Mouse (Mus musculus): ENCODE data around the gene Antxr1. TPM values are rescaled to one million over a fixed set of nuclear protein-coding genes. Genes with fewer than 3 reads are reported as not detected.
A peak's percentile ranks its signal among the peaks of the same experiment; 100 is the strongest.

Antxr1 gene
- polyA plus RNA-seq, 1 experiment from 2014 or later: 0.47 TPM

DNA sequence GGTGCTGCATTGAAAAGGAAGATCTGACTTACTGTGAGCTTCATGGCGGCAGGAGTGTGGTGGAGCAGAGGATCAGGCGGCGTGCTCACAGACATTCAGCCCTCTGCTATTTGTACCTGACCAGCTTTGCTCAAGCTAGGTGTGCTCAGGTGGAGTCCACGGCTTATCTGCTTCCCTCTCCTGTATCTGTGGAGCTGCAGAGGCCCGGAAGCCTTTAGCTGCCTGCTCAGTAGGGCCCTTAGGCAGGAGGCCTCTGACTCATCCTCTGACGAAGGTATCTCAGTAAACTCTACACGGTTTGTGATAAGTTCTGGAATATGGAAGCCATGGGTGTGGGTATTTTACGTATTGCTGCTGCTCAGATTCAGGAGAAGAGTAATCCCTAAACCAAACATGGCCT, 15.2 kb upstream of the Antxr1 start, which contains the start of gene Gkn1:
Gene Gkn1, minus strand, starts transcription at position 114 of the 400 bp plus-strand sequence.
- ATAC-seq (no peak), DNase-seq (no peak)
- Histone ChIP-seq H3K9ac (replicated peaks) (no peak within 1 kb of the TSS), H3K9me3 (ENCODE audit: low read length) (no peaks in the 10 kb centered on the region), H3K27ac (ENCODE audit: low read depth) (no peak within 1 kb of the TSS), H3K4me3 (ENCODE audit: low read depth, low read length) (no peak within 1 kb of the TSS), H3K27me3 (ENCODE audit: insufficient read depth, low read length) (no peaks in the 10 kb centered on the region), H3K4me2 (ENCODE audit: low read depth, low read length) (no peak within 1 kb of the TSS), H3K36me3 (replicated peaks; ENCODE audit: insufficient read depth, low read length) (no peaks in the 10 kb centered on the region), H3K4me1 (ENCODE audit: insufficient read depth) (no peaks in the 10 kb centered on the region)
- WGBS (ENCODE audit: insufficient replicate concordance): 75% methylated on average over 8 of the region's 8 CpGs
- no peak for TF ChIP-seq CTCF (IDR thresholded peaks at IDR 0.05; ENCODE audit: low read depth)
- TF ChIP-seq EP300 (IDR thresholded peaks at IDR 0.05; ENCODE audit: low read depth): no peak

DNA sequence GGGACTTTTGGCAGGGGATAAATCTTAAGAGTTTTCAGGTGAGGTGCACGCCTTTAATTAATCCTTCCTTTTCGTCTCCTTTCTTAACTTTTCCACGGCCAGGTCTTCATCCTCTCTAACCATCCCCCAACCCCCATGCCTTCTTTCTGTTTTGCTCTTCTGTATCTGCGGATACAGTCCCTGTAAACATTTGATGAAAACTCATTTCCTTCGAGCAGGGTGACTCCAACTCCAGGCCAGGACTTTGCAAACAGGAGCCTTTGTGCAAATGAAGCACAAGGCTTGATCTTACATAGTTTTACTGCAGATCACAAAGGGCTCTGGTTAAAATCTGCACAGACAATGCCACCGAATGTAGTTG, 294 bp upstream of the Antxr1 start:
- Histone ChIP-seq H3K36me3 (replicated peaks; ENCODE audit: insufficient read depth, low read length) (no peaks in the 10 kb centered on the region), H3K4me3 (ENCODE audit: low read depth, low read length) (no peak overlapping the region), H3K27me3 (ENCODE audit: insufficient read depth, low read length) (peaks cover 22% of the 10 kb centered on the region), H3K9ac (replicated peaks) (no peak overlapping the region), H3K9me3 (ENCODE audit: low read length) (no peaks in the 10 kb centered on the region), H3K27ac (ENCODE audit: low read depth) (no peak overlapping the region), H3K4me2 (ENCODE audit: low read depth, low read length) (peak overlapping the region; percentile 79; the same call in 1 of the 2 replicates), H3K4me1 (ENCODE audit: insufficient read depth) (peaks cover 4% of the 10 kb centered on the region; the same call in 1 of the 2 replicates)
- ATAC-seq (no peak), DNase-seq (no peak)
- WGBS (ENCODE audit: insufficient replicate concordance): 27% methylated on average over 6 of the region's 6 CpGs
- no peak for TF ChIP-seq EP300 (IDR thresholded peaks at IDR 0.05; ENCODE audit: low read depth)
- TF ChIP-seq CTCF (IDR thresholded peaks at IDR 0.05; ENCODE audit: low read depth): no peak

DNA sequence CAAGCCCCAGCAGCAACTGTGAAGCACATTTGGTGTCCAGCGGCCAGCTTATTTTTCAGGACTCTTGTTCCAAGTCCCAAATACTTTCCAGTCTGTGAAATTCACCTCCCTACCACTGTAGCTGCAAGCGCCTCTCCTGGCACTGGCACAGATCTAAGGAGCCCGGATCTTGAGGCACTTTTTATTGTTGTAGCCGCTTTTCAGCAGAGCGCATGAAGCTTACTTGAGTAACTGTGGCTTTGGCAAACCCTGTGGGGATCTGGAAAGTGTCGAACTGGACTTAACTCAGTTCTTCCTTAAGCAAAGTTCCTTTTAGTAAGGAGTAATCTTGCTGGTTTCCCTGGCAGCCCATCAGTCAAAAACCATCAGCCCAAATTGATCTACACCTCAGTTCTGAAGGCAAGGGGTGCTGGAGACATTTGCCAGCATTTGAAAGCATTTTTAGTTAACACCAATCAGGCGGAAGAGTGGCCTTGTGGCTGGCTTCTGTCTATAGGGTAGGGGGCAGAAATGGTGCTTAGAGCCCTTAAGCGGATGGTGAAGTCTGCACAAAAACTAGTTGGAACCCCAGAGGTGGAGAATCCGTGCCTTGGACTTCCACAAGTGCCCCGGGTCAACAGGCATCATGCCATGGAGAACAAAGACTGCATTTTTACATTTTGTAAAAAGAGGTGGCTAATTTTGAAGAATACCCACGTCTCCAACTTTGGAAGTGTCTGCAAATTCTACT, 1.1 kb downstream of the Antxr1 start:
- Histone ChIP-seq H3K36me3 (replicated peaks; ENCODE audit: insufficient read depth, low read length) (no peaks in the 10 kb centered on the region), H3K9ac (replicated peaks) (no peak overlapping the region), H3K27ac (ENCODE audit: low read depth) (no peak overlapping the region), H3K4me3 (ENCODE audit: low read depth, low read length) (peak overlapping the region; percentile 48), H3K4me1 (ENCODE audit: insufficient read depth) (peaks cover 4% of the 10 kb centered on the region; the same call in 1 of the 2 replicates), H3K4me2 (ENCODE audit: low read depth, low read length) (peak overlapping the region; percentile 79; the same call in 1 of the 2 replicates), H3K27me3 (ENCODE audit: insufficient read depth, low read length) (peaks cover 22% of the 10 kb centered on the region), H3K9me3 (ENCODE audit: low read length) (no peaks in the 10 kb centered on the region)
- no peak for TF ChIP-seq EP300 (IDR thresholded peaks at IDR 0.05; ENCODE audit: low read depth)
- TF ChIP-seq CTCF (IDR thresholded peaks at IDR 0.05; ENCODE audit: low read depth): no peak
- WGBS (ENCODE audit: insufficient replicate concordance): 29% methylated on average over 11 of the region's 11 CpGs
- DNase-seq (no peak), ATAC-seq (no peak)

DNA sequence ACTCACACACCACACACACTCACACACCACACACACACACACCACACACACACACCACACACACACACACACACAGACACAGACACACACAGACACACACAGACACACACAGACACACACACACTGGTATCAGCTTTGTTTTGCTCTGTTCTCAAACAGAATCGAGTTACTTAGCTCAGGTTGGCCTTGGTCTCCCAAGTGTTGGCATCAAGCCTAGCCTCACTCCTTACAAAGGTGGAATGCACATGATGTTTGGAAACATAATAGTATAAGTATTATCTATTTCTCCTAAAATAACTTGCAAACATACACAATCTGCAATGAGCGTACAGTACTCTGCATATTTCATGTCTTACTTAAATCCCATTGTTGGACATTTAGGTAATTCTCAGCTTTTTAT, 3.2 kb downstream of the Antxr1 start:
- no peak for ATAC-seq
- Histone ChIP-seq H3K36me3 (replicated peaks; ENCODE audit: insufficient read depth, low read length) (no peaks in the 10 kb centered on the region), H3K4me1 (ENCODE audit: insufficient read depth) (peaks cover 8% of the 10 kb centered on the region), H3K27ac (ENCODE audit: low read depth) (no peak overlapping the region), H3K4me3 (ENCODE audit: low read depth, low read length) (no peak overlapping the region), H3K9ac (replicated peaks) (no peak overlapping the region), H3K9me3 (ENCODE audit: low read length) (no peaks in the 10 kb centered on the region), H3K27me3 (ENCODE audit: insufficient read depth, low read length) (peaks cover 22% of the 10 kb centered on the region), H3K4me2 (ENCODE audit: low read depth, low read length) (no peak overlapping the region)
- 64% methylated on average over 2 of the region's 2 CpGs for WGBS (ENCODE audit: insufficient replicate concordance)
- no peak for TF ChIP-seq CTCF (IDR thresholded peaks at IDR 0.05; ENCODE audit: low read depth)
- no peak for TF ChIP-seq EP300 (IDR thresholded peaks at IDR 0.05; ENCODE audit: low read depth)
- no peak for DNase-seq

DNA sequence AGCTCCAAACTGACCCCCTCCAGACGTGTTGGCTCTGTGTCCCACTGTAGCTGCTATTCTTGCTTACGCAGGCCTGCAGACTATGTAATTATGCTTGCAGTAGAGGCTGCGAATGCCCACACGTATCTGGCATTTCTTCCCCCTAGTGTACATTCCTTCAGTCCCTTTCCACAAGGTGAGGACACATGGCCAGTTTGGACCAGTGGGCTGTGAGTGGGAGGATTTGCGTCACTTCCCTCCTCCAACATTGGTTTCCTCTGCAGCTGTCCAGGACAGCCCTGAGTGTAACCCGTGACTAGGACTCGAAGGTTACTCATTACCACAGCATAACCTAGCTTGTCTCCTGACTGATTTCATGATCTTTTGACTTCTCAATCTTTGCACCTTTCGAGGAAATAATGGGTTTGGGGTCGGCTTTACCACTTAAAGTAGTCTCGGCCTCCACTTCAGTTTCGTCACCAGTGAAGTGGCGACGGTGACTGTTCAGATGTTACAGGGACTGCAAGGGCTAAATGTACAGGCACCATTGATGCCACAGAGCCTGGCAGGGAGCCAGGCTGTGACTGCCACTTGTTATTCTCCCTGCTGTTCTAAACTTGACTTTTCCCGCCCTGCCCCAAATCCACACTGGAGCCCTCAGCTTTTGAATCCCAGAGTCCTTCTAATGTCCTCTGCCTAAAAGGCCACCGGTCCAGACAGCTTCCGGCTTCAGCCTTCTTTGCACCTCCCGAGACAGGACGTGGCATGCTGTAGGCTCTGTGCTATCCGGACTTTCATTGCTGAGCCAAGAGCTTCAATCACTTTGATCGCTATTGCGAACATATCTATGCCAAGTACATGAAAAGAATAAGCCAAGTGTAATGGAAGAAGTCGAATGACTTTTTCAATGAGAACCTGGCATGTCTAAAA, 7.1 kb downstream of the Antxr1 start:
- no peak overlapping the region for H3K4me2 ChIP-seq (ENCODE audit: low read depth, low read length)
- H3K4me3 ChIP-seq (ENCODE audit: low read depth, low read length): no peak overlapping the region
- DNase-seq (peak; percentile 34), ATAC-seq (peak; percentile 99)
- WGBS (ENCODE audit: insufficient replicate concordance): 68% methylated on average over 22 of the region's 22 CpGs
- no peak overlapping the region for H3K9ac ChIP-seq (replicated peaks)
- H3K36me3 ChIP-seq (replicated peaks; ENCODE audit: insufficient read depth, low read length): no peaks in the 10 kb centered on the region
- TF ChIP-seq CTCF (IDR thresholded peaks at IDR 0.05; ENCODE audit: low read depth) (no peak), EP300 (IDR thresholded peaks at IDR 0.05; ENCODE audit: low read depth) (no peak)
- H3K4me1 ChIP-seq (ENCODE audit: insufficient read depth): peaks cover 5% of the 10 kb centered on the region; the same call in 1 of the 2 replicates
- no peaks in the 10 kb centered on the region for H3K9me3 ChIP-seq (ENCODE audit: low read length)
- H3K27me3 ChIP-seq (ENCODE audit: insufficient read depth, low read length): 0 out of 2 replicates have a peak, but pooled peaks cover 2% of the 10 kb centered on the region
- no peak overlapping the region for H3K27ac ChIP-seq (ENCODE audit: low read depth)

DNA sequence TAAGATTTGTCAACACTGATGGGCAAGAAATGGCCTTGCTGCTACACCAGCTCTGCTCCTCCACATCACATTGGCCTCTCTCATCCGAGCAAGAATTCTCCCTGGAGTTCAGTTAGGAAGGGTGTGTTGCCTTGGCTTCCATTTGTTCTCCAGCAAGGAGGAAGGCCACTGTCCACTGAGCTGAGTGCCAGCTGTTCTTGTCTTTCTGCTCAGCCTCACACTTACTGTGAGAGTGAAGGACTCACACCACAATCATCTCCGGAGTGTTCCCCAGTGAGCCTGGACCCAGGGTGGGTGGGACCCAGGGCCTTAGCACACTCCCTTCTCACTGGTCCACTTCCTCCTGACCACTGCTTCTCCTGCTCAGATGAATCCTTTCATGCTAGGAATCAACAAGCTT, 8.7 kb downstream of the Antxr1 start:
- DNase-seq: no peak
- WGBS (ENCODE audit: insufficient replicate concordance): 80% methylated on average over 2 of the region's 2 CpGs
- H3K4me3 ChIP-seq (ENCODE audit: low read depth, low read length): no peak overlapping the region

More for the DNA sequence above, 8.7 kb downstream of the Antxr1 start:
- no peak overlapping the region for H3K27ac ChIP-seq (ENCODE audit: low read depth)
- H3K4me2 ChIP-seq (ENCODE audit: low read depth, low read length): no peak overlapping the region
- H3K9ac ChIP-seq (replicated peaks): no peak overlapping the region
- no peaks in the 10 kb centered on the region for H3K9me3 ChIP-seq (ENCODE audit: low read length)
- TF ChIP-seq EP300 (IDR thresholded peaks at IDR 0.05; ENCODE audit: low read depth) (no peak), CTCF (IDR thresholded peaks at IDR 0.05; ENCODE audit: low read depth) (no peak)
- peaks cover 5% of the 10 kb centered on the region; the same call in 1 of the 2 replicates for H3K4me1 ChIP-seq (ENCODE audit: insufficient read depth)
- ATAC-seq: no peak
- H3K27me3 ChIP-seq (ENCODE audit: insufficient read depth, low read length): no peaks in the 10 kb centered on the region
- H3K36me3 ChIP-seq (replicated peaks; ENCODE audit: insufficient read depth, low read length): no peaks in the 10 kb centered on the region
